Comparison of ENCODE assay signal across 9 mouse cellular contexts in genomic region chr6:97305010-97305409, GRCm38 (mm10). TPM values are rescaled to one million over a fixed set of nuclear protein-coding genes. Genes with fewer than 3 reads are reported as not detected.
DNase-seq lines count a peak whose midpoint lies in the region; ATAC-seq and TF ChIP-seq lines count a peak whose summit lies in the region.
"Had no signal": no experiment of that assay in that cellular context is flagged by ENCODE, and none has a peak within 500 bp of the region (broad histone marks: within the 10 kb centered on the region; RNA-seq: fewer than 3 reads in every experiment).

No protein-coding gene starts in this region.

- H3K9me3 ChIP-seq in heart, postnatal 0 days (replicated peaks; ENCODE audit: control insufficient read depth, low read length): no peaks in the 10 kb centered on the region

- H3K27me3 ChIP-seq in heart, postnatal 0 days (ENCODE audit: control insufficient read depth, insufficient read depth, low read length): no peaks in the 10 kb centered on the region

- H3K27ac ChIP-seq in left cerebral cortex, adult 2 months: peak overlapping the region; percentile 61; the same call in 1 of the 2 replicates
- peak overlapping the region; percentile 39 for H3K27ac ChIP-seq in heart, postnatal 0 days (ENCODE audit: low read depth)

- H3K4me1 ChIP-seq in heart, postnatal 0 days (ENCODE audit: control insufficient read depth, insufficient read depth): no peaks in the 10 kb centered on the region

- no peak overlapping the region; the same call in 1 of the 2 replicates for H3K9ac ChIP-seq in heart, postnatal 0 days (replicated peaks; ENCODE audit: low read depth, low read length)

- peak; percentile 83 for ATAC-seq in frontal cortex, adult (ENCODE audit: low TSS enrichment)
- peak; percentile 75 for ATAC-seq in cerebellum, adult (ENCODE audit: insufficient number of reproducible peaks, low FRiP score, low TSS enrichment)
- ATAC-seq in heart, postnatal 0 days (ENCODE audit: insufficient read depth, low read depth): no peak

- peak overlapping the region; percentile 36 for H3K4me3 ChIP-seq in left cerebral cortex, adult 2 months
- H3K4me3 ChIP-seq in heart, postnatal 0 days (ENCODE audit: low read depth, low read length): no peak overlapping the region

- H3K4me2 ChIP-seq in heart, postnatal 0 days (ENCODE audit: low read depth, low read length): peak overlapping the region; percentile 40; the same call in 1 of the 2 replicates

- 53% methylated on average over 11 of the region's 11 CpGs for WGBS in heart, postnatal 0 days

- intact Hi-C loops in left cerebral cortex, adult 2 months (cut with DNase I): no loop called here

- no peak for TF ChIP-seq CTCF in left cerebral cortex, adult 2 months (IDR thresholded peaks at IDR 0.05)
- TF ChIP-seq CTCF in heart, postnatal 0 days (IDR thresholded peaks at IDR 0.05; ENCODE audit: low read depth): no peak

- DNase-seq in frontal cortex, postnatal 25 days (ENCODE audit: low spot score in 2 of 2): no peak
- no peak for DNase-seq in left cerebral cortex, adult 2 months (ENCODE audit: extremely low spot score in 1 of 2, low spot score in 2 of 2)
- no peak for DNase-seq in left cerebral cortex, adult 11 months (ENCODE audit: low spot score)
- DNase-seq in heart, postnatal 0 days (ENCODE audit: low spot score): no peak
- no peak for DNase-seq in gastrocnemius, postnatal 10 days
- DNase-seq in kidney, postnatal 4 days: no peak

- H3K36me3 ChIP-seq in heart, postnatal 0 days (replicated peaks; ENCODE audit: control insufficient read depth, insufficient read depth, low read length): peaks cover 36% of the 10 kb centered on the region

- TF ChIP-seq EP300 in heart, postnatal 0 days (IDR thresholded peaks at IDR 0.05; ENCODE audit: low read depth): no peak

RNA-seq across cellular contexts. Expression of gene Lmod3, which starts 52.5 kb away (rescaled TPM):
- not detected for total RNA-seq in left cerebral cortex, adult 2 months (2021)
- 6.4 and 8.9 TPM in 2 replicates for total RNA-seq in heart, postnatal 0 days (2014; rRNA removed; ENCODE audit: low replicate concordance)
- polyA plus RNA-seq in heart, postnatal 0 days (2015; fragmentation: Nextera tagmentation; extraction: Ambion mirVana): 34.5 and 39.1 TPM in 2 replicates
- 100 to 1,000 TPM; 113 to 139 TPM for total RNA-seq in gastrocnemius, postnatal 10 days (2021)
- total RNA-seq: neutrophil, adult 5-6 weeks had no signal

Comparison
In these comparisons a context has a peak if more than half of its experiments do, and no peak if none do; other contexts are left out.
1. RNA of gene Lmod3, which starts 52.5 kb away (total RNA-seq): 113 to 139 TPM in gastrocnemius, postnatal 10 days; 6.4 to 8.9 TPM in heart, postnatal 0 days and not detected in left cerebral cortex, adult 2 months; every median in the first group is over 10 times any median in the second.